Mouse (Mus musculus): ENCODE measurements around the gene Dctn1. TPM values are rescaled to one million over a fixed set of nuclear protein-coding genes. Genes with fewer than 3 reads are reported as not detected.
"Not testable (repeated sequence)": the region's sequence is repeated elsewhere in the genome, so short reads cannot be mapped to it uniquely, and the experiment has no call there.

Gene Dctn1
- polyA plus RNA-seq, 1 experiment = 332 TPM

DNA sequence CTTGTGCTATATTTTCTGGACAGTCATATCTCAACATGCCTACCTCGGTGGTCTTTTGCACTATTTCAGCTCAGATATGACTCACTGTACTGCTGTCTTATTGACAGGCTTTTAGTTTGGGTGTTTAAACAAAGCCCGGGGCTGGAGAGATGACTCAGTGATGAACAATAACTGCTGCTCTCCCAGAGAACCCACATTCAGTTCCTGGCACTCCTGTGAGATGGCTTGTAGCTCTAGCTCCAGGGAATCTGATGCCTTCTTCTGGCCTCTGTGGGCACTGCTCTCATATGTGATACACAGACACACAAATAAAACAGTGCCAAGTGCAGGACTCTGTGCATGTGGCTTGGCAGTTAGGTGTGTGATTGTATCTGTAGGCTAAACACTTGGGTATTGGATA lies 20.5 kb upstream of the Dctn1 start:
- Histone ChIP-seq H3K27ac (ENCODE audit: insufficient read depth, low read length) (no peak overlapping the region), H3K4me3 (ENCODE audit: insufficient read depth, low read length) (no peak overlapping the region), H3K4me1 (ENCODE audit: control insufficient read depth, insufficient read depth, low read length) (peaks cover 2% of the 10 kb centered on the region)
- TF ChIP-seq POLR2A (IDR thresholded peaks at IDR 0.05; ENCODE audit: extremely low read depth, insufficient read depth, low read length) (no peak), CTCF (IDR thresholded peaks at IDR 0.05; ENCODE audit: extremely low read depth, insufficient read depth, low read length) (no peak)

GRCm38 (mm10) chr6:83145805-83146204 lies 19.9 kb upstream of the Dctn1 start:
- H3K4me3 ChIP-seq (ENCODE audit: insufficient read depth, low read length) = no peak overlapping the region
- H3K27ac ChIP-seq (ENCODE audit: insufficient read depth, low read length) = no peak overlapping the region
- peaks cover 2% of the 10 kb centered on the region for H3K4me1 ChIP-seq (ENCODE audit: control insufficient read depth, insufficient read depth, low read length)
- TF ChIP-seq CTCF (IDR thresholded peaks at IDR 0.05; ENCODE audit: extremely low read depth, insufficient read depth, low read length) = no peak
- no peak for TF ChIP-seq POLR2A (IDR thresholded peaks at IDR 0.05; ENCODE audit: extremely low read depth, insufficient read depth, low read length)

DNA sequence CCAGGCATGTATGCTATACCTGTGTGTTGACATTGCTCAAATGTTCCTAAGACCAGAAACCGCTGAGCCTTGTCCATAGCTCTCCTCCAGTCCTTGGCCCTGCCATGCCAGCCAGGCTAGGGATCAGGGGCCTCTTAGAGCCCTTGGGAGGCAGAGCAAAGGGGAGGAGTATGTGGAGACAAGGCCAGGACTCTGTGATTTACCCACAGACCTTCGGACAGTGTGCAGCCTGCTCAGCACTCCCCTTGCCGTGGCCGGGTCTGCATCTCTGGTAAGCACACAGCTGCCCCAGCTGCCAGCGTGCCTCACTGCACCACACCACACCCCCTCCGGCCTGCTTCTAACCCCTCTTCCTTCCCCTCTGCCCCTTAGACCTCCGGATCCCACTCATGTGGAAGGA lies 18.4 kb upstream of the Dctn1 start:
- H3K4me3 ChIP-seq (ENCODE audit: insufficient read depth, low read length) = no peak overlapping the region
- peaks cover 2% of the 10 kb centered on the region for H3K4me1 ChIP-seq (ENCODE audit: control insufficient read depth, insufficient read depth, low read length)
- TF ChIP-seq POLR2A (IDR thresholded peaks at IDR 0.05; ENCODE audit: extremely low read depth, insufficient read depth, low read length) (no peak), CTCF (IDR thresholded peaks at IDR 0.05; ENCODE audit: extremely low read depth, insufficient read depth, low read length) (no peak)
- no peak overlapping the region for H3K27ac ChIP-seq (ENCODE audit: insufficient read depth, low read length)

DNA sequence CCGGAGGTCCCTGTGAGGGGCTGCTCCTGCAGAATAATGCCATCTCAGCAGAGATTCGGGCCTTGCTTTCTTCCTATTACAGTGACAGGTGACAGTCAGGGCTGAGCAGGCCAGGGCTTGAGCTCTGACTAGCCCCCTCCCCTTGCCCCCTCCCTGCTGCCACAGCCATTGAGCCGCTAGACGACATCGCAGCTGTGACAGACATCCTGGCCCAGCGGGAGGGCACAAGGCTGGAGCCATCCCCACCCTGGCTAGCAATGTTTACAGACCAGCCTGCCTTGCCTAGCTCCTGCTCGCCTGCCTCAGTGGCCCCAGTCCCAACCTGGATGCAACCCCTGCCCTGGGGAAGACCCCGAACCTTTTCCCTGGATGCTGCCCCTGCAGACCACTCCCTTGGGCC lies 14.0 kb upstream of the Dctn1 start:
- peaks cover 2% of the 10 kb centered on the region for H3K4me1 ChIP-seq (ENCODE audit: control insufficient read depth, insufficient read depth, low read length)
- H3K27ac ChIP-seq (ENCODE audit: insufficient read depth, low read length) = no peak overlapping the region
- TF ChIP-seq CTCF (IDR thresholded peaks at IDR 0.05; ENCODE audit: extremely low read depth, insufficient read depth, low read length) (no peak), POLR2A (IDR thresholded peaks at IDR 0.05; ENCODE audit: extremely low read depth, insufficient read depth, low read length) (0 out of 2 replicates have a peak, but pooled peaks have one; percentile 2)
- H3K4me3 ChIP-seq (ENCODE audit: insufficient read depth, low read length) = no peak overlapping the region

- Histone ChIP-seq H3K4me3 (ENCODE audit: insufficient read depth, low read length) (no peak overlapping the region), H3K27ac (ENCODE audit: insufficient read depth, low read length) (no peak overlapping the region), H3K4me1 (ENCODE audit: control insufficient read depth, insufficient read depth, low read length) (peaks cover 2% of the 10 kb centered on the region)
- TF ChIP-seq POLR2A (IDR thresholded peaks at IDR 0.05; ENCODE audit: extremely low read depth, insufficient read depth, low read length) = no peak; the same call in 1 of the 2 replicates
- TF ChIP-seq CTCF (IDR thresholded peaks at IDR 0.05; ENCODE audit: extremely low read depth, insufficient read depth, low read length) = no peak
These were observed 12.7 kb upstream of the Dctn1 start for GRCm38 (mm10) chr6:83153038-83153437.

DNA sequence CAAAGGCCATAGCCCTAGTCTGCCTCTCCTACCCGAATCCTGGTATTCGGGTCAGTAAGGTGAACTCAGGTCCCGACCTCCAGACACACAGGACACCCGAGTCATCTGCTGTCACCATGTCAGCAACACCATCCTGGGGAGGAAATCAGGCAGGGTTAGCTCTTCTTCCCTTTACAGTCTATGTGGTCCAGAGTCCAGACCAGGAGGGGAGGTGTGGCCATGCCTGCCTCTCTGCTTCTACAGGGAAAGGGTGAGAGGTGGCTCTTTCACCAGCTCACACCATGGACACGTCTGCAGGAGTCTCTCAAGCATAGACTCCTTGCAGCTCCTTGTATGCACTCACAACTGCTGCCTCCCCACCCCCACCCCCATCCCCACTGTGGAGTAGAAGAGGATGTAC lies 12.2 kb upstream of the Dctn1 start:
- TF ChIP-seq CTCF (IDR thresholded peaks at IDR 0.05; ENCODE audit: extremely low read depth, insufficient read depth, low read length) (no peak), POLR2A (IDR thresholded peaks at IDR 0.05; ENCODE audit: extremely low read depth, insufficient read depth, low read length) (no peak)
- Histone ChIP-seq H3K27ac (ENCODE audit: insufficient read depth, low read length) (no peak overlapping the region), H3K4me3 (ENCODE audit: insufficient read depth, low read length) (no peak overlapping the region), H3K4me1 (ENCODE audit: control insufficient read depth, insufficient read depth, low read length) (peaks cover 2% of the 10 kb centered on the region)

GRCm38 (mm10) chr6:83155552-83156238 lies 10.0 kb upstream of the Dctn1 start:
- TF ChIP-seq POLR2A (IDR thresholded peaks at IDR 0.05; ENCODE audit: extremely low read depth, insufficient read depth, low read length) = no peak
- no peak for TF ChIP-seq CTCF (IDR thresholded peaks at IDR 0.05; ENCODE audit: extremely low read depth, insufficient read depth, low read length)
- H3K4me3 ChIP-seq (ENCODE audit: insufficient read depth, low read length) = peak overlapping the region; percentile 97
- H3K4me1 ChIP-seq (ENCODE audit: control insufficient read depth, insufficient read depth, low read length) = peaks cover 2% of the 10 kb centered on the region
- no peak overlapping the region for H3K27ac ChIP-seq (ENCODE audit: insufficient read depth, low read length)

DNA sequence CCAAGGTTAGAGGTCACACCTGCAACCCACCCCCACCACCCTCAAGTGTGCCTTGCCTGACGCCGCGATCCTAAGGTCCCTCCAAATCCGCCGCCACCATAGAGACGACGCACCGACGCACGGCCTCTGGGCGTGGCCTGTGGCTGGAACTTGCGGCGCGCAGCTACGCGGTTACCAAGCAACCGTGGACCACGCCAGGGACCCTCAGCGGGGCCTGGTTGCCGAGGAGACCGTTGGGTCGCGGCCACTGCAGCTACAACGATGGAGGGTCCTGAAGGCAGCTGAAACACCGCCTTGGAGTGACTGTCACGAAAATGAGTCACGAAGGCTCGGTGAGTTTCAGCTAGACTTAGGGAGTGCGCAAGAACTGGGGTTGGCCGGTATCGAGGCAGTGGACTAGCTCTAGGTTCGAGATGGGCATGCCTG lies 9.4 kb upstream of the Dctn1 start, which contains the start of the genes Wdr54 and 1700003E16Rik:
Gene Wdr54, minus strand, starts transcription at position 139 of the 426 bp plus-strand sequence.
Gene 1700003E16Rik, plus strand, starts transcription at position 146 of the 426 bp plus-strand sequence.
- no peak within 1 kb of the TSS for H3K27ac ChIP-seq (ENCODE audit: insufficient read depth, low read length)

DNA sequence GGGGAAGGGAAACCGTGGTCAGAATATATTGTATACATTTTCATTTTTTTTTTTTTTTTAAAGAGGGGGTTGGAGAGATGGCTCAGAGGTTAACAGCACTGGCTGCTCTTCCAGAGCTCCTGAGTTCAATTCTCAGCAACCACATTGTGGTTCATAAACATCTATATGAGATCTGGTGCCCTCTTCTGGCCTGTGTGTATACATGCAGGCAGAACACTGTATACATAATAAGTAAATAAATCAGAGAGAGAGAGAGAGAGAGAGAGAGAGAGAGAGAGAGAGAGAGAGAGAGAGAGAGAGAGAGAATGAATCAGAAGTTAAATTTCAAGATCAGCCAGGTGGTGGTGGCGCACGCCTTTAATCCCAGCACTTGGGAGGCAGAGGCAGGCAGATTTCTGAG lies 6.3 kb upstream of the Dctn1 start:
- H3K4me3 ChIP-seq (ENCODE audit: insufficient read depth, low read length); H3K4me1 ChIP-seq (ENCODE audit: control insufficient read depth, insufficient read depth, low read length); H3K27ac ChIP-seq (ENCODE audit: insufficient read depth, low read length): not testable (repeated sequence)
- peak; percentile 17; the same call in 1 of the 2 replicates for TF ChIP-seq CTCF (IDR thresholded peaks at IDR 0.05; ENCODE audit: extremely low read depth, insufficient read depth, low read length)

More for the DNA sequence above, 9.4 kb upstream of the Dctn1 start, which contains the start of the genes Wdr54 and 1700003E16Rik:
- Histone ChIP-seq H3K4me3 (ENCODE audit: insufficient read depth, low read length) (peak within 1 kb of the TSS; percentile 97), H3K4me1 (ENCODE audit: control insufficient read depth, insufficient read depth, low read length) (peaks cover 2% of the 10 kb centered on the region)
- TF ChIP-seq POLR2A (IDR thresholded peaks at IDR 0.05; ENCODE audit: extremely low read depth, insufficient read depth, low read length) (peak; percentile 52; the same call in 1 of the 2 replicates), CTCF (IDR thresholded peaks at IDR 0.05; ENCODE audit: extremely low read depth, insufficient read depth, low read length) (no peak)

GRCm38 (mm10) chr6:83161442-83161841 lies 4.3 kb upstream of the Dctn1 start:
- no peak overlapping the region for H3K27ac ChIP-seq (ENCODE audit: insufficient read depth, low read length)
- TF ChIP-seq POLR2A (IDR thresholded peaks at IDR 0.05; ENCODE audit: extremely low read depth, insufficient read depth, low read length) = no peak
- TF ChIP-seq CTCF (IDR thresholded peaks at IDR 0.05; ENCODE audit: extremely low read depth, insufficient read depth, low read length) = no peak
- no peaks in the 10 kb centered on the region; the same call in 1 of the 2 replicates for H3K4me1 ChIP-seq (ENCODE audit: control insufficient read depth, insufficient read depth, low read length)
- no peak overlapping the region for H3K4me3 ChIP-seq (ENCODE audit: insufficient read depth, low read length)
